Mouse (Mus musculus) megakaryocyte-erythroid progenitor cell, adult 5-6 weeks (primary cell): ENCODE measurements around the gene Lrrc32. TPM values are rescaled to one million over a fixed set of nuclear protein-coding genes. Genes with fewer than 3 reads are reported as not detected.

Source experiments
- ATAC-seq: replicated peaks from 2 replicates; pipeline ENCODE4 v1.8.0; 2016; ENCODE audit warnings: mild to moderate bottlenecking, inconsistent platforms; ENCODE audit not compliant: severe bottlenecking, poor library complexity, low FRiP score, low TSS enrichment
- total RNA-seq, 2 experiments: library from RNA; stranded (forward) in 1 of 2; stranded (reverse) in 1 of 2; fragments of 200-1000, 215-1000 nt in 1 of 2; fragments of >200 nt in 1 of 2; fragmentation: Nextera tagmentation in 1 of 2; gene quantifications; 2 replicates each; pipeline ENCODE4 v1.2.3; 2014 to 2017

Gene Lrrc32
- total RNA-seq, 2 experiments from 2014 or later: not detected

- ATAC-seq: no peak
Observed at GRCm38 (mm10) chr7:98504726-98505314, 15.7 kb downstream of the Lrrc32 start.

GRCm38 (mm10) chr7:98505664-98506063 lies 16.6 kb downstream of the Lrrc32 start:
- ATAC-seq: no peak

- no peak for ATAC-seq
Observed at GRCm38 (mm10) chr7:98510961-98511958, 22.2 kb downstream of the Lrrc32 start.

- no peak for ATAC-seq
Observed at GRCm38 (mm10) chr7:98513251-98513650, 24.2 kb downstream of the Lrrc32 start.

- ATAC-seq: no peak
Observed at GRCm38 (mm10) chr7:98522576-98522975, 33.5 kb downstream of the Lrrc32 start.

GRCm38 (mm10) chr7:98523070-98523812 lies 34.2 kb downstream of the Lrrc32 start:
- 0 out of 2 replicates have a peak, but pooled peaks have one; percentile 44 for ATAC-seq

GRCm38 (mm10) chr7:98523813-98524361 lies 34.8 kb downstream of the Lrrc32 start:
- no peak; the same call in 1 of the 2 replicates for ATAC-seq

- no peak for ATAC-seq
Observed at GRCm38 (mm10) chr7:98524401-98524800, 35.3 kb downstream of the Lrrc32 start.

- ATAC-seq: no peak
Observed at GRCm38 (mm10) chr7:98524869-98525699, 36.0 kb downstream of the Lrrc32 start.

GRCm38 (mm10) chr7:98527085-98527484 lies 38.0 kb downstream of the Lrrc32 start:
- ATAC-seq: no peak

GRCm38 (mm10) chr7:98531612-98532011 lies 42.5 kb downstream of the Lrrc32 start:
- no peak for ATAC-seq

GRCm38 (mm10) chr7:98532981-98533380 lies 43.9 kb downstream of the Lrrc32 start:
- no peak for ATAC-seq

- 0 out of 2 replicates have a peak, but pooled peaks have one; percentile 10 for ATAC-seq
Observed at GRCm38 (mm10) chr7:98534432-98534855, 45.4 kb downstream of the Lrrc32 start.

GRCm38 (mm10) chr7:98535191-98535590 lies 46.1 kb downstream of the Lrrc32 start:
- ATAC-seq: no peak

GRCm38 (mm10) chr7:98535882-98536281 lies 46.8 kb downstream of the Lrrc32 start:
- peak; percentile 56 for ATAC-seq

- no peak for ATAC-seq
Observed at GRCm38 (mm10) chr7:98537210-98537966, 48.3 kb downstream of the Lrrc32 start.

- ATAC-seq: no peak
Observed at GRCm38 (mm10) chr7:98537967-98538573, 49.0 kb downstream of the Lrrc32 start.

GRCm38 (mm10) chr7:98540879-98541278 lies 51.8 kb downstream of the Lrrc32 start:
- ATAC-seq: no peak
